Mouse (Mus musculus): Measurements from ENCODE around the gene Ces1a.

Gene Ces1a

DNA sequence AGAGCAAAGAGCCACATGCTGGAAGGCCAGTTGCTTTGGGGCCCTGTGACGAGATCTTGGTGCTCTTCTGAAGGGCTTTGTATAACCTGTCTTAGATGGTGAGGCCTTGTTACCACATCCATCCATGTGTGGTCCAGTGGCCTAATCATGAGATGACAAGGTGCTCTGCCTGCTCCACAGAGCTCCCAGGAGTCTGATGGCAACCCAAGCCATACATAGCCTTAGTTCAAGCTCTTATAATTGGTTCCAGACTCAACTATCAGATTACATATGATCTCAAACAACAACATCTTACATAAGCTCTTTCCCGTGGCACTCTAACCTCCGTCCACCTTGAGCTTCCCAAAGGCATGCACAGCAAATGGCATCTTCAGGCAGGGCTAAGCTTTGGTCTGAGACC lies at the start of gene Ces1a:
TSS of gene Ces1a (minus strand) at position 101 of the 400 bp plus-strand sequence.
- DNase-seq (ENCODE audit: low spot score) = no peak

DNA sequence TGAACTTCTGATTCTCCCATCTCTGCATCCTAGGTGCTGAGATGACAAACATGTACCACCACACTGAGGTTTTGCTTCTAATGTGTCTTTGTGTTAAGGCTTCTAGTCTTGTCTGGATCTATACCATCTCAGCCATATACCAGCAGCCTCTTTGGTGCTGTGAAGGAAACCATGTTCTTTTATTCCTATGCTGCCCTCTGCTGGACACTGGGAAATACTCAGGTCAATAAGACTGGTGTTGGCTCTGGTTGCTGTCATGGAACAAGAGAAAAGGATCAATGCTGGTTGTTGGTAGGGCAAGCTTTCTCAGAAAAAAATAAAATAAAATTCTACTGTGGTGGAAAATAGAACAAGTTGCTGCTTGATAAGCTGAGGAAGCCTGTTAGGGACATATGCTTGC lies 47.4 kb upstream of the Ces1a start:
- DNase-seq (ENCODE audit: low spot score) = peak; percentile 6

- DNase-seq (ENCODE audit: low spot score) = no peak
Observed at GRCm38 (mm10) chr8:93091324-93091723, 43.3 kb upstream of the Ces1a start.

GRCm38 (mm10) chr8:93088686-93089122 lies 40.7 kb upstream of the Ces1a start:
- DNase-seq (ENCODE audit: low spot score) = no peak

GRCm38 (mm10) chr8:93088193-93088592 lies 40.2 kb upstream of the Ces1a start:
- DNase-seq (ENCODE audit: low spot score) = no peak

DNA sequence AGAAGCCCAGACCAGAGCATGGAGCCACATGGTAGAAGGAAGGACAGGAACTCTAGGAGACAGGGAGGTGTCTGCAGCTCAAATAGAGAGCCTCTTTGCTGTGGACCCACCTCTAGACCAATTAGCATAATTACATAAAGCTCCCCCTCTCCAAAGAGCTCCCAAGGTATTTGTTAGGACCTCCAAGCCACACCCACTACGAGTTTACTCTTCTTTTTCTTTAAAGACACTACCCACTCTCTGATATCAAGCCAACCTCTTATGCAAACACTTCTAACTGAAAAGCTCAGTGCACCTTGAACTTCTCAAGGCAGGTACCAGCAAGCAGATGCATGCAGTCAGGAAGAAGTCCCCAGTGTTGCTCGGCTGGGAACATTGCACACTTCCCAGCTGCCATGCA lies 31.9 kb upstream of the Ces1a start, which contains the start of gene Ces1b:
TSS of gene Ces1b (minus strand) at position 131 of the 400 bp plus-strand sequence.
- no peak for DNase-seq (ENCODE audit: low spot score)

GRCm38 (mm10) chr8:93075251-93075650 lies 27.3 kb upstream of the Ces1a start:
- no peak for DNase-seq (ENCODE audit: low spot score)

GRCm38 (mm10) chr8:93063416-93064117 lies 15.6 kb upstream of the Ces1a start:
- DNase-seq (ENCODE audit: low spot score) = no peak

- peak; percentile 52 for DNase-seq (ENCODE audit: low spot score)
Observed at GRCm38 (mm10) chr8:93059185-93059584, 11.2 kb upstream of the Ces1a start.

- DNase-seq (ENCODE audit: low spot score) = no peak
Observed at GRCm38 (mm10) chr8:93055238-93055637, 7.2 kb upstream of the Ces1a start.

DNA sequence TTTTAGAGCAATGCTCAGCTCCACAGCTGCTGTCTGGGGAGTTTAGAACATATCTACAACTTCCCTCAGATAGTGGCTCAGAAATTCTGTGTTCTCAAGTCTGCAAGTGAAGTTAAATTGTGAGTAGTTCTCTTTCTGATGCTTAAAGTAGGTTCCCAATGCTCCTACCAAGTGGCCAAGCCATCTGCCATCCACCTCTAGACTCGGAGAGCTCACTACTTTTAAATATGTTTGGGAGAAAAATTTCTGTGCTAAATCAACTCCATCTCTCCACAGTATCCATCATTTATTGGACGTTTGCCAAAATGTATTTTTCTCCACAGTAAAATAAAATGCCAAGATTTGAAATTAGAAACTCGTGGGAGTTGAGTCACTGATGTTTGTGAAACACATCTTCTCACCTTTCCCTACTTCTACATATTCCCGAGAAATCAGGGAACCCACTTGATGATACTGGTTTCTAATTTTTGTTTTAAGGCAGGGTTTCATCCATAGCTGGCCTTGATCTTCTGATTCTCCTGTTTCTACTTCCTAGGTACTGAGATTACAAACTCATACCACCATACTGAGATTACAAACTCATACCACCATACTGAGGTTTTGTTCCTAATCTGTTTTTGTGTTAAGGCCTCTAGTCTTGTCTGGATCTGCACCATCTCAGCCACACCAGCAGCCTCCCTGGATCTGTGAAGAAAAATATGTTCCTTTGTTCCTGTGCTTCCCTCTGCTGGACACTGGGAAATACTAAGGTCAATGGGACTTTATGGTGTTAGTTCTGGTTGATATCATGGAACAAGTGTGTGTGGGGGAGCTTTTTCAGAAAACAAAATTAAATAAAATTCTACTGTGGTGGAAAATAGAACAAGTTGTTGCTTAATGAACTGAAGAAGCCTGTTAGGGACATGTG lies 771 bp upstream of the Ces1a start:
- DNase-seq (ENCODE audit: low spot score) = no peak

DNA sequence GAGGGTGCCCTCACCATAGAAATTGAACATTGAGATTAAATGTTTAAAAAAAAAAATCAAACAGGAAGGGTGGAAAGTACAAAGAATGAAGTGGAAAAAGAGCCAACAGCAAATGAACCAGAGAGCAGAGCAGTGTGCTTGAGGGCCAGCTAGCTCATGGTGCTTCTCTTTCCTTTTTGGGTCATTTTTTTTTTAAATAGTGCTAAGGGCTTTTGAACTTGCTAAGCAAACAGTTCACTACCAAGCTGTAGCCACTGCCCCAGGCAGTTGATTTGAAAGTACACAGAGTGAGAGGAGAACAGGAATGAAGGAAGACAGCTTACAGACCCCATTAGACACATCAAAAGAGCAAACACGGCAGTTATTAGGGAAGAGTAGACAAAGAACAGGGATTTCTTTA lies 4.9 kb downstream of the Ces1a start:
- DNase-seq (ENCODE audit: low spot score) = no peak

GRCm38 (mm10) chr8:93040776-93041567 lies 7.0 kb downstream of the Ces1a start:
- no peak for DNase-seq (ENCODE audit: low spot score)

DNA sequence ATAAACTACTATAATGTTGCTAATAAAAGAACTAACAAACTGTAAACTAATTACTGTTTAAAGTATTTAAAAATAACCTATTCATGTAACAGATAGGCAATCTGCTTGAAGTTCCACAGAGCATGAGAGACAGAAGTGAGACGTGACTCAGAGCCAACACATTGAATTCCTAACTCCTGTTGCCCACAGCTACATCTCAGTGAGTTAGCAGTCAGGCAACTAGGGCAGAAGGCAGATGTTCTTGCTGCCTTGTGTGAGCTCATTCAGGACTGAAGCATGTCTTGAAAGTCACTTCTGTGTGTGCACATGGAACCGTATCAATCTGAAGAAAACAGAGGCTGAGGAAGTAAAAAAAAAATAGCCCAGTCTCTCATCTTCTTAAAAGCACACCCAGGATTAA lies 7.7 kb downstream of the Ces1a start:
- DNase-seq (ENCODE audit: low spot score) = no peak

GRCm38 (mm10) chr8:93038831-93039230 lies 9.2 kb downstream of the Ces1a start:
- no peak for DNase-seq (ENCODE audit: low spot score)

- no peak for DNase-seq (ENCODE audit: low spot score)
Observed at GRCm38 (mm10) chr8:93030664-93031063, 17.3 kb downstream of the Ces1a start.

- DNase-seq (ENCODE audit: low spot score) = no peak
Observed at GRCm38 (mm10) chr8:93021738-93022137, 26.3 kb downstream of the Ces1a start.

DNA sequence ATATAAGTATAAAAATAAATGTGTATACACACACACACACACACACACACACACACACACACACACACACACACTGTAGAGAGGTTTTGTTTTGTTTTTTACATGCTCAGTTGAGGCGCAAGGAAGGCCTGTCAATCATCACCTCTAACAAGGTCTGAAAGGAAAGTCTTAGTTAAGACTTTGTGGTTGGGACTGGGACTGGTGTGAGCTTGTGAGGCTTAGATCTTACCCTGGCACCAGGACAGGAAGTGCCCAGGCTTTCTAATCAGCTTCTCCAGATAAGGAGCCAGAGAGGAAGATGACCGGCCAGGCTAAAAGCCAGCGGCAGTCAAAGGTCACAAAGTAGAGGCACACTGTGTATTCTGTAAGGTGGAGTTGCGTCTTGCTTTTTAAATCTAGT lies 33.7 kb downstream of the Ces1a start:
- no peak for DNase-seq (ENCODE audit: low spot score)

GRCm38 (mm10) chr8:93012226-93012625 lies 35.8 kb downstream of the Ces1a start:
- no peak for DNase-seq (ENCODE audit: low spot score)

DNA sequence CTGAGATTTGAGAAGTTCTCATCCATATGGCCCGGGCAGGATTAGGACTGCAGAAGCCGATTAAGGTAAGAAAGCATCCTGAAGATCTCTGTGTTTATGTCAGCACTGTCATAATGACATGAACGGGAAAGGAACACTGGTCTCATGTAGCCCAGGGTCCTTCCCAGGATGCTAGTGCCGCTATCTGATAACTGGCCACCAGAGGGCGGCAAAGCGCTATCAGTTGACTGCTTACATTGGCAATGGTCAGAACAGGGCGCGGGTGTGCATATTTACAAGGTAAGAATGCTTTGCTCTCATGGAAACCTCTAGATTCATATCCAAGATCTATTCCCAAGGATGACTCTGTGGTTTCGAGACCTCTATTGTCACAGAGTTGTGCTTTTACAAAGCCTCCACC lies 36.6 kb downstream of the Ces1a start:
- peak; percentile 85 for DNase-seq (ENCODE audit: low spot score)

DNA sequence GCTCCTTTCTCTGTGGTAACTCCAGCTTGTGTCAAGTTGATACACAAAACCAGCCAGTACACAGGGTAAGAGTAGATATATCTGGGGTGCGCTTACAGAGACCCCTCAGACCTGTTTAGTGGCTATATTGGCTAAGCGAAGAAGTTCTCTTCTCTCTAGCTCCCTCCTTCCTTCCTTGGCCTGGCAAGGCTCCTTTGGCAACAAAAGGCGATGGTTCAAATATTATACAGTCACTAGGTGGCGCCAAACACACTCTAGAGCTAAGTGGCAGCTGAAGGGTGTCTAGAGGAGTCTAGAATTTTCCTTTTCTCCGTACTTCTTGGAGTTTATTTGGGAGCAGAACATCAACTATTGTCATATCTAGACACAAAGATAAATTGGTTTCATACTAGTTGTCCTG lies 37.7 kb downstream of the Ces1a start:
- DNase-seq (ENCODE audit: low spot score) = no peak

DNA sequence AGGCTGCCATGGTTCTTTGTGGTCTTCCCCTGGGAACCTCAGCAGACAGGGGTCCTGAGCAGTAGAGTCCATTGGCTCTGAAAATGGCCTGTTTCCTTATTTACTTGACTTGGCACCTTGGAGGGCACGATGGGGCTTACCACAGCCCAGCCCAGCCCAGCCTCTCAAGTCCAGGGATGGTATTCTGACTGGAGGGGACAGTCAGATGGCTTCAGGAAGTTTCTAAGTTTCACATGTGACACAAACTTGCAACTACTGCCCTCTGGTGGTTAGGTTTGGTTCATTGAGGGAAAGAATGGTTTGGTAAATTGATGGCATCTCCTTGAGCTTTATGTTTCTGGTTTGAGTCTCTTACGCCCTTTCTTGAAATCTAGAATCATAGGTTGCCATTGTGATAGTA lies 49.4 kb downstream of the Ces1a start:
- peak; percentile 55 for DNase-seq (ENCODE audit: low spot score)

All from urinary bladder, postnatal 25 days (tissue).